Mouse (Mus musculus): Measurements from ENCODE around the gene Tgfb2.

GRCm38 (mm10) chr1:186575074-186575473 is 130.7 kb downstream of the Tgfb2 start:
- TF ChIP-seq CTCF (IDR thresholded peaks at IDR 0.05; ENCODE audit: low read depth, low read length) (no peak), TAL1 (conservative IDR thresholded peaks at IDR 0.05; ENCODE audit: low read depth, low read length) (no peak)
